Mouse (Mus musculus) spleen, adult 18-20 months (tissue): ENCODE results near the gene Ncstn.
A peak's percentile ranks its signal among the peaks of the same experiment; 100 is the strongest.

ENCODE experiments used
- DNase-seq, 2 experiments: peaks; one replicate each; pipeline ENCODE4 v3.0.0; 2022; ENCODE audit warnings: mixed read lengths in 2 of 2

Ncstn gene

GRCm38 (mm10) chr1:172082101-172082898 lies at the start of gene Ncstn, which contains the start of gene Copa:
Gene Ncstn, minus strand, starts transcription at chr1:172082795.
Gene Copa, plus strand, starts transcription at chr1:172082529.
- peak; percentile 80 to 86 for DNase-seq

GRCm38 (mm10) chr1:172132319-172132718 lies 49.7 kb upstream of the Ncstn start:
- DNase-seq: no peak

- no peak for DNase-seq
Observed at GRCm38 (mm10) chr1:172129780-172130179, 47.2 kb upstream of the Ncstn start.

GRCm38 (mm10) chr1:172129108-172129507 lies 46.5 kb upstream of the Ncstn start:
- DNase-seq: no peak

GRCm38 (mm10) chr1:172128563-172128962 lies 46.0 kb upstream of the Ncstn start:
- DNase-seq: no peak

GRCm38 (mm10) chr1:172127487-172127886 lies 44.9 kb upstream of the Ncstn start:
- DNase-seq: no peak

- peak; percentile 49 to 70 for DNase-seq
Observed at GRCm38 (mm10) chr1:172126376-172127347, 44.1 kb upstream of the Ncstn start, which contains the start of gene Pex19. Gene Pex19, plus strand, starts transcription at chr1:172126755.

GRCm38 (mm10) chr1:172124572-172124971 lies 42.0 kb upstream of the Ncstn start:
- no peak for DNase-seq

- DNase-seq: no peak
Observed at GRCm38 (mm10) chr1:172122671-172123070, 40.1 kb upstream of the Ncstn start.

GRCm38 (mm10) chr1:172119720-172120119 lies 37.1 kb upstream of the Ncstn start:
- no peak for DNase-seq

GRCm38 (mm10) chr1:172119100-172119499 lies 36.5 kb upstream of the Ncstn start:
- DNase-seq: no peak

- DNase-seq: no peak
Observed at GRCm38 (mm10) chr1:172116948-172117347, 34.4 kb upstream of the Ncstn start.

- no peak for DNase-seq
Observed at GRCm38 (mm10) chr1:172107777-172108477, 25.3 kb upstream of the Ncstn start.

GRCm38 (mm10) chr1:172105101-172105500 lies 22.5 kb upstream of the Ncstn start:
- DNase-seq: no peak

GRCm38 (mm10) chr1:172103619-172104018 lies 21.0 kb upstream of the Ncstn start:
- DNase-seq: no peak

GRCm38 (mm10) chr1:172099325-172100033 lies 16.9 kb upstream of the Ncstn start:
- DNase-seq: no peak

- no peak for DNase-seq
Observed at GRCm38 (mm10) chr1:172095202-172095601, 12.6 kb upstream of the Ncstn start.

- DNase-seq: no peak
Observed at GRCm38 (mm10) chr1:172094295-172094694, 11.7 kb upstream of the Ncstn start.

- DNase-seq: no peak
Observed at GRCm38 (mm10) chr1:172093522-172093921, 10.9 kb upstream of the Ncstn start.

- DNase-seq: no peak
Observed at GRCm38 (mm10) chr1:172082899-172083445, 377 bp upstream of the Ncstn start.

GRCm38 (mm10) chr1:172077981-172078380 lies 4.6 kb downstream of the Ncstn start:
- DNase-seq: no peak

GRCm38 (mm10) chr1:172072604-172073003 lies 10.0 kb downstream of the Ncstn start:
- DNase-seq: no peak
